Mouse (Mus musculus) stomach, embryonic 15.5 days (tissue): Measurements from ENCODE around the gene Ndrg4. TPM values are rescaled to one million over a fixed set of nuclear protein-coding genes. Genes with fewer than 3 reads are reported as not detected.
"Not testable (repeated sequence)": the region's sequence is repeated elsewhere in the genome, so short reads cannot be mapped to it uniquely, and the experiment has no call there.

ENCODE experiments used
- ATAC-seq: fragments of 200-750 bp; cut with Nextera tagmentation; 2 replicates; pipeline ENCODE4 v1.8.0; 2017; ENCODE audit warnings: low read depth, moderate number of reproducible peaks, moderate TSS enrichment; ENCODE audit not compliant: insufficient read depth, low FRiP score
- H3K27ac ChIP-seq: fragments of 300-500 bp; sonication (generic); 2 replicates; pipeline ENCODE4 v1.5.1; 2015; ENCODE audit warnings: mild to moderate bottlenecking, inconsistent platforms
- H3K27me3 ChIP-seq: fragments of 300-500 bp; sonication (generic); replicated peaks from 2 replicates; pipeline ENCODE4 v1.6.1; 2015; ENCODE audit warnings: inconsistent platforms
- H3K36me3 ChIP-seq: fragments of 300-500 bp; sonication (generic); 2 replicates; pipeline ENCODE4 v1.6.1; 2015; ENCODE audit warnings: inconsistent platforms
- H3K4me1 ChIP-seq: fragments of 300-500 bp; sonication (generic); 2 replicates; pipeline ENCODE4 v1.6.1; 2015; ENCODE audit warnings: inconsistent platforms
- H3K4me2 ChIP-seq: fragments of 300-500 bp; sonication (generic); 2 replicates; pipeline ENCODE4 v1.6.1; 2015; ENCODE audit warnings: mild to moderate bottlenecking, inconsistent platforms
- H3K4me3 ChIP-seq: fragments of 300-500 bp; sonication (generic); replicated peaks from 2 replicates; pipeline ENCODE4 v1.5.1; 2015; ENCODE audit warnings: inconsistent platforms
- H3K9ac ChIP-seq: fragments of 300-500 bp; sonication (generic); 2 replicates; pipeline ENCODE4 v1.6.1; 2015; ENCODE audit warnings: inconsistent platforms
- H3K9me3 ChIP-seq: fragments of 300-500 bp; sonication (generic); 2 replicates; pipeline ENCODE4 v1.6.1; 2016; ENCODE audit warnings: inconsistent platforms
- WGBS: fragments of 180-500 bp; shearing (Covaris S2); methylation state at CpG from one replicate; pipeline ENCODE4 v1.1.7; 2015; 5-methylcytosine and 5-hydroxymethylcytosine counted together
- polyA plus RNA-seq: library from polyadenylated mRNA; unstranded; fragments of >200 nt; fragmentation: Nextera tagmentation; extraction: Ambion mirVana; gene quantifications from 2 replicates; pipeline ENCODE4 v1.2.1, GENCODE M21; 2015

Ndrg4 gene
- polyA plus RNA-seq, 1 experiment from 2014 or later, result 16.7 TPM

DNA sequence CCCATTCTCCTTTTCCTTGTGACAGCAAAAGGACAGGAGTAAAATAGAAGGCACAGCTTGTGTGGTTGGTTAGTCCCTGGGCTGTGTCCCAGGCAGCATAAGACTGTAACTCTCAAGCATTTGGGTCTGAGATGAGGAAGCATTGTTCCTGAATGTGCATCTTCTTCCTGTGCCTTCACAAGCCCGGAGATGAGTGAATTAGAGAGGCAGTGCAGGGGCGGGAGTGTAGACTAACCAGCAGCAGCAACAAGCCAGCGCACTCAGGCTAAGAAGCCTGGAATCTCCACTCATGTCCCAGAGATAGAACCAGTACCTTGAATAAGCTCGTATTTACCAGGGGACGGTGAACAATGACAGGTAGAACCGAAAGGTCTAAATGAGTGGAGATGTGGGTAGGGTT, 15.2 kb upstream of the Ndrg4 start:
- H3K9ac ChIP-seq, result no peak overlapping the region
- no peaks in the 10 kb centered on the region for H3K27me3 ChIP-seq
- no peaks in the 10 kb centered on the region for H3K9me3 ChIP-seq
- 84% methylated on average over 6 of the region's 6 CpGs for WGBS
- no peak for ATAC-seq
- no peak overlapping the region for H3K27ac ChIP-seq
- no peak overlapping the region for H3K4me2 ChIP-seq
- H3K4me3 ChIP-seq, result no peak overlapping the region
- no peaks in the 10 kb centered on the region for H3K36me3 ChIP-seq
- no peaks in the 10 kb centered on the region for H3K4me1 ChIP-seq

DNA sequence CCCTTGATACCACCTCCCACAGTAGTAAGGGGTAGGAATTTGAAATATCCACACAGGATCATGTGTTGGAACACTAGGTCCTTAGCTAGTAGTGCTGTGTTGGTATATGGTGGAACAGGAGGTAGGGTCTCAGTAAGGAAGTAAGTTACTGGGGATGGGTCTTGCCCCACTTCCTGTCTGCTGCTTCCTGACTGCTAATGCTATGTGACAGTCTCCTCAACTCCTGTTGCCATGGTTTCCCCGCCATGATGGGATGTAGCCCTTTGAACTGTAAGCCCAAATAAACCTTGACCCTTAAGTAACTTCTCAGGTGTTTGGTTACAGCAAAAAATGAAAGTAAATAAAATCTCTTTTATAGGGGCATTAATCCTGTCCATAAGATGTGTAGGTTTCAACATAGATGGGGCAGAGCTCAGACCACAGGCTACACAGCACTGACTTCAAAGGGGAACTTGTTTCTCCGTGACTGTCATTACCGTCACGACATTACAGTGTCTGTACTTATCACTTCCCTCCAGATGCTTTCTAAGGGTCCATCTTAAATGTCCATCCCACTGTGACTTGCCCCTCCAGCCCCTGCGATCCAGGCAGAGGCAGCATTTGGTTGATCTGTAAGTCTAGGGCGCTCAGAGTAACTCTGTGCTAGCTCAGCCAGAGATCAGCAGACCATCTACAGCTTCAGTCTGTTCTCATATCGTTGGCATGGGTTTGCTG, 13.7 kb upstream of the Ndrg4 start:
- H3K9ac ChIP-seq, result no peak overlapping the region
- H3K9me3 ChIP-seq, result no peaks in the 10 kb centered on the region
- WGBS, result 71% methylated on average over 7 of the region's 7 CpGs
- no peak for ATAC-seq
- H3K4me2 ChIP-seq, result no peak overlapping the region
- no peak overlapping the region for H3K27ac ChIP-seq
- H3K4me1 ChIP-seq, result no peaks in the 10 kb centered on the region
- H3K36me3 ChIP-seq, result no peaks in the 10 kb centered on the region
- no peak overlapping the region for H3K4me3 ChIP-seq
- H3K27me3 ChIP-seq, result no peaks in the 10 kb centered on the region

DNA sequence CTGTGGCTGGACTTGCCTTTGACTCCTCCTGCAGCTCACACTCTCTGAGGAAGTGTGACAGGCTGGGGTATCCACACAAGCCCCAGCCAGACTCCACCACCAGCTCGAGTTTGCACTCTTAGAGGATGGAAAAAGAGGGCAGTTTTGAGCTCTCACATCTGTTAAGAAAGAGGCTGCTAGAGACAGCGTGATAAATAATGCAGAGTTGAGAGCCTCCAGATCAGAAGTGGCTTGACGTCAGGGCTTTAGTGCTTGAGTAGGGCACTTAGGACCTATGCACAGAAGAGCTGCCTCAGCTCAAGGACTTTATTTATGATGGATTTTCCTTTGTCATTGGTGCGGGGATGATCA, 13.2 kb upstream of the Ndrg4 start:
- peak; percentile 24; the same call in 1 of the 2 replicates for ATAC-seq
- no peaks in the 10 kb centered on the region for H3K9me3 ChIP-seq
- no peaks in the 10 kb centered on the region for H3K36me3 ChIP-seq
- no peak overlapping the region for H3K4me2 ChIP-seq
- H3K4me1 ChIP-seq, result no peaks in the 10 kb centered on the region
- H3K4me3 ChIP-seq, result no peak overlapping the region
- no peak overlapping the region for H3K27ac ChIP-seq
- 39% methylated on average over 4 of the region's 4 CpGs for WGBS
- H3K27me3 ChIP-seq, result no peaks in the 10 kb centered on the region
- no peak overlapping the region for H3K9ac ChIP-seq

DNA sequence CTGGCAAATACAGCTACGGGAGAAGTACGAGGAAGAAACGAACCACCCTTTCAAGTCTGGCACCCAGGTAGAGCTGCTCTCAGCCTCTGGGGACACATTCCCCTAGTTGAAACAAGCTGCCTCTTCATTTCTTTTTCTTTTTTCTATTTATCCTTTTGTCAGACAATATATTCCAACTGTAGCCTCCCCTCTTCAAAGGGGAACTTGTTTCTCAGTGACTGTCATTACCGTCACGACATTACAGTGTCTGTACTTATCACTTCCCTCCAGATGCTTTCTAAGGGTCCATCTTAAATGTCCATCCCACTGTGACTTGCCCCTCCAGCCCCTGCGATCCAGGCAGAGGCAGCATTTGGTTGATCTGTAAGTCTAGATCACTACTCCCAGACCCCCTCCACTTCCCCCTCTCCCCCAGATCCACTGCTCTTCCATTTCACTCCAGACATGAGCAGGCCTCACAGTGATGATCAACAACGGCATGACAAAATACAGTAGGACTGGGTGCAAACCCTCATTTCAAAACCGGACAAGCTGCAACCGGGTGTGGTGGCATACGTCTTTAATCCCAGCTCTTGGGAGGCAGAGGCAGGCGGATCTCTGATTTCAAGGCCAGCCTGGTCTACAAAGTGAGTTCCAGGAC, 10.8 kb upstream of the Ndrg4 start:
- ATAC-seq, H3K36me3 ChIP-seq, H3K27me3 ChIP-seq, H3K4me1 ChIP-seq, H3K27ac ChIP-seq, H3K9ac ChIP-seq, H3K4me2 ChIP-seq, H3K4me3 ChIP-seq, H3K9me3 ChIP-seq: not testable (repeated sequence)
- WGBS, result 88% methylated on average over 11 of the region's 11 CpGs

DNA sequence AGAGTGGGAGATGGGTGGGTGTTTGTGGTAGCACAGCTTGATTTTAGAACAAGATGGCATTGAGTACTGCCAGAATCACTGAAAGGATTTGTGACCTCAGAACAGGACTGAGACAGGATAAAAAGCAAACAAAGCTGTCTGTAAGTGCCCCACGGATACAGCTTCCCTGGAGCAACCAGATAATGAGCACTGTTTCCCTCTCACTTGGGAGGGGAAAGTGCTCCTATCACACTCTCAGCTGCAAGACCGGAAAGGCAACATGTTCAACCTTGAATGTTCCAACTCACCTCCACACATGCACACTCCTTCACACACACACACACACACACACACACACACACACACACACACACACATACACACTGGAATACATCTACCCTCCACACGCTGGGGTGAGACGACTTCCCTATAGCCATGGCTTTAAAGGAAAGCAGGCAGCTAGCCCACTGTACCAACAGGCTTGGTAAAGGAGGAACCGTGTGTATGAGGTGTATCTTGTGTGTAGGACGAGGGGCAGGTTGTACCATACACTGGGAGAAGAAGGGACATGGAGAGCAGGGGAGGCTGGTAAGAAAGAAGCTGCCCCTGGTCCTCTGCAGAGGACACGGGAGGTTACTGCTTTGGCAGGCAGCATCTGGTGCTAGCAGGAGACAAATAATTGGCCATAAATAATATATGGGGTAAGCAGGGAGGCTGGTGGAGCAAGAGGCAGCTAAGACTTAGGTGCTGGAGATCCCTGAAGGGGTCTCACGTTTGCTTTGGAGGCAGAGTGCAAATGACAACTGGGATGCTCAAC, 8.4 kb upstream of the Ndrg4 start:
- H3K27ac ChIP-seq, result no peak overlapping the region
- no peak overlapping the region for H3K4me2 ChIP-seq
- 0 out of 2 replicates have a peak, but pooled peaks cover 4% of the 10 kb centered on the region for H3K27me3 ChIP-seq
- H3K4me3 ChIP-seq, result no peak overlapping the region
- 0 out of 2 replicates have a peak, but pooled peaks have one; percentile 12 for ATAC-seq
- 46% methylated on average over 8 of the region's 8 CpGs for WGBS
- no peaks in the 10 kb centered on the region for H3K36me3 ChIP-seq
- no peak overlapping the region for H3K9ac ChIP-seq
- H3K4me1 ChIP-seq, result no peaks in the 10 kb centered on the region
- H3K9me3 ChIP-seq, result no peaks in the 10 kb centered on the region

DNA sequence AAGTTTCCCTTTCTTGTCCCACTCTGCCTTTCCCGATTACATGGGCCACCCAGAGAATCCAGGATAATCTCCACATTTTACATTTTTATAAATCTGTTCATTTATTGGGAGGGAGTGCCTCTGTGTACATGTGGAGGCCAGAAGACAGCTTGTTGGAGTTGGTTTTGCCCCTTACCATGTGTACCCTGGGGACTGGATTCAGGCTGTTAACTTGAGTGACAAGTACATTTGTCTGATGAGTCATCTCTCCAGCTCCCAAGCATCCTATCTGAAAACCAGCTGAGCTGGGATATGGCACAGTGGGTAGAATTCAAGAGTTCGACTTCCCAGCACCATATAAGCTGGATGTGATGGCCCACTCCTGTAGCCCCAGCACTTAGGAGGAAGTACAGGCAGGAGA, 6.8 kb upstream of the Ndrg4 start:
- H3K36me3 ChIP-seq, result no peaks in the 10 kb centered on the region
- H3K27me3 ChIP-seq, result 0 out of 2 replicates have a peak, but pooled peaks cover 14% of the 10 kb centered on the region
- H3K4me1 ChIP-seq, result no peaks in the 10 kb centered on the region
- H3K9ac ChIP-seq, result no peak overlapping the region
- ATAC-seq, result no peak
- no peak overlapping the region for H3K27ac ChIP-seq
- no peaks in the 10 kb centered on the region for H3K9me3 ChIP-seq
- H3K4me3 ChIP-seq, result no peak overlapping the region
- 83% methylated on average over 2 of the region's 2 CpGs for WGBS
- no peak overlapping the region for H3K4me2 ChIP-seq

DNA sequence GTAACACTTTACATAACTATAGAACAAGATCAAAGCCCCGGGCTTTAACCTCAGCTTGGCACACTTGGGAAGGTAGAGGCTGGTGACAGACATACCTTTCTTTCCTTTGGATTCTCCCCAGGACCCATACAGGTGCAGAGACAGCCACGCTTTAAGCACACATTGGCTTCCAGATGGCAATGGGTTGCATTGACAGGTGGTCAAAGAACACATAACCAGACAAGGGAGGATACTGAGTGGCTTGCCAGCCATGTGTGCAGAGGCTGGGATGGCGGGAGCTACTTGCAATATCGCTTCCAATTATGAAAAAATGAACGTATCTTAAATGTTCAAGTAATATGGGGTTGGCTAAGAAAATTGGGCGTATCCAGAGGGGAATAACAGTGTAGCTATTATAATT, 4.9 kb upstream of the Ndrg4 start:
- H3K4me1 ChIP-seq, result no peaks in the 10 kb centered on the region
- no peak overlapping the region for H3K4me3 ChIP-seq
- H3K27me3 ChIP-seq, result peaks cover 31% of the 10 kb centered on the region
- H3K27ac ChIP-seq, result no peak overlapping the region
- ATAC-seq, result no peak
- H3K4me2 ChIP-seq, result no peak overlapping the region
- no peaks in the 10 kb centered on the region for H3K9me3 ChIP-seq
- H3K36me3 ChIP-seq, result no peaks in the 10 kb centered on the region
- WGBS, result 84% methylated on average over 6 of the region's 6 CpGs
- no peak overlapping the region for H3K9ac ChIP-seq

DNA sequence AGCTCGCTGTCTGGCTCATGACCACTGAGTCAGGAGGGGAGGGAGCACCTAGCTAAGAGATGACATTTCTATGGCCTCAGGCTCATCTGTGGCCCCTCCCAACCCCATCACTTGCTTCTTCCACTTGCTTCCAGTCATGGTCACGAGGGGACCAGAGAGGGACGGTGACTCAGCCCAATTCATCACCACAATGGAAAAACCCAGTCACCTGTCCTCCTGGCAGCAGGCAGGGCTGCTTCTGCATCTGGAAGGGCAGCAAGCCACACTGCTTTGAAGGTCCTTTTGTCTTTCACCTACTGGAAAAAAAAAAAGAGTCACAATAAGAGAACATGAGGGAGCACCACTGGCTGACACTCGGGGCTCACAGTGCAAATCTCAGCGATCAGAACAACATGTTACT, 4.0 kb upstream of the Ndrg4 start:
- 72% methylated on average over 5 of the region's 5 CpGs for WGBS
- H3K9me3 ChIP-seq, result no peaks in the 10 kb centered on the region
- peaks cover 41% of the 10 kb centered on the region for H3K27me3 ChIP-seq
- ATAC-seq, result no peak
- no peaks in the 10 kb centered on the region for H3K36me3 ChIP-seq
- no peak overlapping the region for H3K4me3 ChIP-seq
- H3K4me2 ChIP-seq, result no peak overlapping the region
- peaks cover 5% of the 10 kb centered on the region; the same call in 1 of the 2 replicates for H3K4me1 ChIP-seq
- H3K9ac ChIP-seq, result no peak overlapping the region
- no peak overlapping the region for H3K27ac ChIP-seq

DNA sequence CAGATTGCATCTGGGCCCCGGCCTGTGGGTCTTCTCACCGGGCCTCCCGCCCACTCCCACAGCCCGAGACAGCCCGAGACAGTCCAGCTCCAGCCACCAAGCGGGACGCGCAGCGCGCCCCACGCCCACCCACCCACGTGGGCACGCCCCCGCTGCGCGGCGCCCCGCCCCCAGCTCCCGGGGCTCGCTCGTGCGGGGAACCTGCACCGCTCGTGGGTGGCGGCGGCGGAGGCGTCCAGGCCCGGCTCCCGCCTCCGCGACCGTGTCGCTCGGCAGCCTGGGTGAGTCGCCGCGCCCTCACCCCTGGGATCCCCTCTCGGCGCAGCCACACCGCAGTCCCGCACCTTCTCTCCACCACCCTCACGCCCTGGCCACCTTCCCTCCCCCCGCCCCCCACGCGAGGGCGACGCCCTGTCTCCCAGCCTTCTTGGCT, 827 bp downstream of the Ndrg4 start:
- WGBS, result 2% methylated on average over 44 of the region's 48 CpGs
- no peak overlapping the region for H3K9ac ChIP-seq
- H3K36me3 ChIP-seq, result no peaks in the 10 kb centered on the region
- H3K9me3 ChIP-seq, result no peaks in the 10 kb centered on the region
- ATAC-seq, result 0 out of 2 replicates have a peak, but pooled peaks have one; percentile 25
- peak overlapping the region; percentile 98 for H3K4me2 ChIP-seq
- peaks cover 11% of the 10 kb centered on the region; the same call in 1 of the 2 replicates for H3K4me1 ChIP-seq
- peaks cover 72% of the 10 kb centered on the region for H3K27me3 ChIP-seq
- peak overlapping the region; percentile 51 for H3K4me3 ChIP-seq
- no peak overlapping the region for H3K27ac ChIP-seq

DNA sequence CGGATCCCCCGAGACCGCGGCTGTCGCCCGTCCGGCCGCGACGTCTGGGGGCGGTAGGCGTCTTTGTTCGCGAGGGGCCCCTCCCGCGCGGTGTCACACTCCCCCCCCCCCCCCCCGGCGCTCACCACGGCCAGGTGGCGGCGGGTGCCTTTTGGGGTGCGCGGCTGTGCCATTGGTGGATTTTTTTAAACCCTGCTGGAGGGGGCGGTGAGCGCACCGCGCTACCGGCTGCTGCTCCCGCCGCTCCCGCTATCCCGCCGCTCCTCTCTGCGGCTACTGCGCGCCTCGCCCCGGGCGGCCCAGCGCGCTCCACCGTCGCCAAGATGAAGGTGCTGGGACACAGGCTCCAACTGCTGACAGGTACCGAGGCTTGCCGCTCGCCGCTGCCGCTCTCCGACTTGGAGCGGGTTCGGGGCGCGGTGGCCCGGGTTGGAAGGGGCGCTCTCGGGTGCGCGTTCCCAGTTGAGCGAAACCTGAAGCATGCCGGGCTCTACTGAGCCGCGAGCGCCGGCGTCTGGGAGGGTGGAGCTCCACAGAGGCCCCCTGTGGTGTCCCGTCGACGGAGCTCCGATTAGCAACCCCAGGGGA, 1.3 kb downstream of the Ndrg4 start:
- H3K4me2 ChIP-seq, result peak overlapping the region; percentile 98
- H3K27me3 ChIP-seq, result peaks cover 72% of the 10 kb centered on the region
- H3K4me1 ChIP-seq, result peaks cover 11% of the 10 kb centered on the region; the same call in 1 of the 2 replicates
- no peaks in the 10 kb centered on the region for H3K36me3 ChIP-seq
- H3K9me3 ChIP-seq, result no peaks in the 10 kb centered on the region
- peak overlapping the region; percentile 51 for H3K4me3 ChIP-seq
- ATAC-seq, result 0 out of 2 replicates have a peak, but pooled peaks have one; percentile 21
- no peak overlapping the region for H3K27ac ChIP-seq
- no peak overlapping the region for H3K9ac ChIP-seq
- under 1% methylated on average over 59 of the region's 70 CpGs for WGBS

DNA sequence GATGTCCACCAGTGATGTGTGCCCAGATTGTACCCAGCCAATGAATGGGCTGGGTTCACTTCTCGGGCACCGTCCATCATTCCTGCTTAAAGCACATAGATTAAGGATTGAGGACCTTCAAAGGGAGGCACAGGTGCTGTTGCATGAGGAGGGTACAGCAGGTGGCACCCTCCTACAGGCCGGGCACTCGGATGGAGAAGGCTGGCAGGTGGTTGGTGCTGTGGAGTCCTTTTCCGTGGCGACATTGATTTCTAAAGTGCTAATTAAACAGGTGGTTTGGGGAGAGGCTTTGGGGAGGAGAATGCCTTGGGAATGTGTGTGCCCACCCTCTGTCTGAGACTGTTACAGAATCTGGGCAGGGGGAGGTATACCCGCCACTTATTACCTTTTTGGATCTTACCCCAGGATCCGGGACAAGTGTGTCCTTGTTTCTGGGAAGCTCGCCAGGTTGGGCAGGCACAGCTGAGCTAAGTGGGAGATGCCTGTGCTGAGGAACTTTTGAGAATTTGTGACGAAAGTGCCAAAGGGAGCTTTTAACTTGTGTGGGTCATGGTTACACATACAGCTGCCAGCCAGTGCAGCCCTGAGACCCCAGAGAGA, 11.4 kb downstream of the Ndrg4 start:
- H3K4me3 ChIP-seq, result no peak overlapping the region
- no peaks in the 10 kb centered on the region for H3K36me3 ChIP-seq
- H3K27me3 ChIP-seq, result peaks cover 8% of the 10 kb centered on the region
- H3K9me3 ChIP-seq, result no peaks in the 10 kb centered on the region
- no peaks in the 10 kb centered on the region for H3K4me1 ChIP-seq
- 69% methylated on average over 10 of the region's 10 CpGs for WGBS
- H3K4me2 ChIP-seq, result no peak overlapping the region
- no peak overlapping the region for H3K27ac ChIP-seq
- no peak overlapping the region for H3K9ac ChIP-seq
- no peak for ATAC-seq
